Mouse (Mus musculus): ENCODE measurements around the gene D430041D05Rik. TPM values are rescaled to one million over a fixed set of nuclear protein-coding genes. Genes with fewer than 3 reads are reported as not detected.

D430041D05Rik gene
- total RNA-seq, 1 experiment, result 0.54 TPM

GRCm38 (mm10) chr2:104283401-104283955, 127.3 kb downstream of the D430041D05Rik start:
- Histone ChIP-seq H3K9ac (ENCODE audit: insufficient read depth, low read depth, low read length, poor library complexity, severe bottlenecking) (no peak overlapping the region), H3K4me3 (ENCODE audit: insufficient read depth in 1 of 2, low read depth in 1 of 2, low read length in 2 of 2, poor library complexity in 1 of 2, severe bottlenecking in 1 of 2) (no peak overlapping the region), H3K9me3 (ENCODE audit: control insufficient read depth, insufficient read depth, low read depth, low read length) (no peaks in the 10 kb centered on the region), H3K27ac (ENCODE audit: insufficient read depth, low read depth, low read length, poor library complexity, severe bottlenecking) (no peak overlapping the region), H3K36me3 (ENCODE audit: control insufficient read depth, insufficient read depth, low read length, poor library complexity, severe bottlenecking) (no peaks in the 10 kb centered on the region), H3K4me1 (ENCODE audit: control insufficient read depth in 2 of 2, insufficient read depth in 2 of 2, low read length in 2 of 2, poor library complexity in 1 of 2) (no peaks in the 10 kb centered on the region)
- in situ Hi-C loops (cut with MboI; ENCODE audit: low sequenced_read_pairs in 2 of 2, unreplicated experiment in 2 of 2), result no loop called here
- TF ChIP-seq HCFC1 (IDR thresholded peaks at IDR 0.05; ENCODE audit: borderline replicate concordance, insufficient read depth, low read length), result no peak
- TF ChIP-seq ZNF384 (IDR thresholded peaks at IDR 0.05; ENCODE audit: low read depth, low read length), result no peak
- TF ChIP-seq MAFK (IDR thresholded peaks at IDR 0.05; ENCODE audit: insufficient read depth, low read depth, low read length), result no peak
- TF ChIP-seq ZC3H11A (IDR thresholded peaks at IDR 0.05; ENCODE audit: borderline replicate concordance, low read depth, low read length), result no peak
- no peak for TF ChIP-seq CHD2 (IDR thresholded peaks at IDR 0.05; ENCODE audit: low read depth, low read length)
- DNase-seq (ENCODE audit: low read depth, low spot score), result no peak

GRCm38 (mm10) chr2:104282835-104283234, 128.0 kb downstream of the D430041D05Rik start:
- Histone ChIP-seq H3K4me1 (ENCODE audit: control insufficient read depth in 2 of 2, insufficient read depth in 2 of 2, low read length in 2 of 2, poor library complexity in 1 of 2) (no peaks in the 10 kb centered on the region), H3K9ac (ENCODE audit: insufficient read depth, low read depth, low read length, poor library complexity, severe bottlenecking) (no peak overlapping the region), H3K36me3 (ENCODE audit: control insufficient read depth, insufficient read depth, low read length, poor library complexity, severe bottlenecking) (no peaks in the 10 kb centered on the region), H3K27ac (ENCODE audit: insufficient read depth, low read depth, low read length, poor library complexity, severe bottlenecking) (no peak overlapping the region), H3K9me3 (ENCODE audit: control insufficient read depth, insufficient read depth, low read depth, low read length) (no peaks in the 10 kb centered on the region), H3K4me3 (ENCODE audit: insufficient read depth in 1 of 2, low read depth in 1 of 2, low read length in 2 of 2, poor library complexity in 1 of 2, severe bottlenecking in 1 of 2) (no peak overlapping the region)
- in situ Hi-C loops (cut with MboI; ENCODE audit: low sequenced_read_pairs in 2 of 2, unreplicated experiment in 2 of 2), result no loop called here
- TF ChIP-seq ZNF384 (IDR thresholded peaks at IDR 0.05; ENCODE audit: low read depth, low read length) (no peak), HCFC1 (IDR thresholded peaks at IDR 0.05; ENCODE audit: borderline replicate concordance, insufficient read depth, low read length) (no peak), MAFK (IDR thresholded peaks at IDR 0.05; ENCODE audit: insufficient read depth, low read depth, low read length) (no peak), ZC3H11A (IDR thresholded peaks at IDR 0.05; ENCODE audit: borderline replicate concordance, low read depth, low read length) (no peak), CHD2 (IDR thresholded peaks at IDR 0.05; ENCODE audit: low read depth, low read length) (no peak)
- DNase-seq (ENCODE audit: low read depth, low spot score), result no peak

GRCm38 (mm10) chr2:104267049-104267448, 143.8 kb downstream of the D430041D05Rik start:
- Histone ChIP-seq H3K9me3 (ENCODE audit: control insufficient read depth, insufficient read depth, low read depth, low read length) (no peaks in the 10 kb centered on the region), H3K9ac (ENCODE audit: insufficient read depth, low read depth, low read length, poor library complexity, severe bottlenecking) (no peak overlapping the region), H3K4me3 (ENCODE audit: insufficient read depth in 1 of 2, low read depth in 1 of 2, low read length in 2 of 2, poor library complexity in 1 of 2, severe bottlenecking in 1 of 2) (no peak overlapping the region), H3K4me1 (ENCODE audit: control insufficient read depth in 2 of 2, insufficient read depth in 2 of 2, low read length in 2 of 2, poor library complexity in 1 of 2) (no peaks in the 10 kb centered on the region), H3K27ac (ENCODE audit: insufficient read depth, low read depth, low read length, poor library complexity, severe bottlenecking) (no peak overlapping the region), H3K36me3 (ENCODE audit: control insufficient read depth, insufficient read depth, low read length, poor library complexity, severe bottlenecking) (no peaks in the 10 kb centered on the region)
- in situ Hi-C loops (cut with MboI; ENCODE audit: low sequenced_read_pairs in 2 of 2, unreplicated experiment in 2 of 2), result no loop called here
- no peak for TF ChIP-seq ZC3H11A (IDR thresholded peaks at IDR 0.05; ENCODE audit: borderline replicate concordance, low read depth, low read length)
- no peak for TF ChIP-seq HCFC1 (IDR thresholded peaks at IDR 0.05; ENCODE audit: borderline replicate concordance, insufficient read depth, low read length)
- TF ChIP-seq ZNF384 (IDR thresholded peaks at IDR 0.05; ENCODE audit: low read depth, low read length), result no peak
- TF ChIP-seq MAFK (IDR thresholded peaks at IDR 0.05; ENCODE audit: insufficient read depth, low read depth, low read length), result no peak
- no peak for TF ChIP-seq CHD2 (IDR thresholded peaks at IDR 0.05; ENCODE audit: low read depth, low read length)
- DNase-seq (ENCODE audit: low read depth, low spot score), result no peak

GRCm38 (mm10) chr2:104261741-104262067, 149.1 kb downstream of the D430041D05Rik start:
- Histone ChIP-seq H3K4me3 (ENCODE audit: insufficient read depth in 1 of 2, low read depth in 1 of 2, low read length in 2 of 2, poor library complexity in 1 of 2, severe bottlenecking in 1 of 2) (no peak overlapping the region), H3K4me1 (ENCODE audit: control insufficient read depth in 2 of 2, insufficient read depth in 2 of 2, low read length in 2 of 2, poor library complexity in 1 of 2) (no peaks in the 10 kb centered on the region), H3K9ac (ENCODE audit: insufficient read depth, low read depth, low read length, poor library complexity, severe bottlenecking) (no peak overlapping the region), H3K9me3 (ENCODE audit: control insufficient read depth, insufficient read depth, low read depth, low read length) (no peaks in the 10 kb centered on the region), H3K27ac (ENCODE audit: insufficient read depth, low read depth, low read length, poor library complexity, severe bottlenecking) (no peak overlapping the region), H3K36me3 (ENCODE audit: control insufficient read depth, insufficient read depth, low read length, poor library complexity, severe bottlenecking) (no peaks in the 10 kb centered on the region)
- DNase-seq (ENCODE audit: low read depth, low spot score), result no peak
- in situ Hi-C loops (cut with MboI; ENCODE audit: low sequenced_read_pairs in 2 of 2, unreplicated experiment in 2 of 2), result no loop called here
- no peak for TF ChIP-seq MAFK (IDR thresholded peaks at IDR 0.05; ENCODE audit: insufficient read depth, low read depth, low read length)

Data from ES-E14 (cell line).